Mouse (Mus musculus) lung, postnatal 0 days (tissue): ENCODE measurements around the gene Pcdh7.

Experiments
- CTCF ChIP-seq: IDR thresholded peaks from 2 replicates; pipeline ENCODE4 v1.5.1; 2016; ENCODE audit warnings: antibody characterized with exemption, mild to moderate bottlenecking
- EP300 ChIP-seq: IDR thresholded peaks from 2 replicates; pipeline ENCODE4 v1.6.1; 2016; ENCODE audit warnings: antibody characterized with exemption, mild to moderate bottlenecking, control low read depth

GRCm38 (mm10) chr5:57758968-57759367 is 41.2 kb downstream of the Pcdh7 start:
- TF ChIP-seq EP300: no peak
- TF ChIP-seq CTCF: no peak
